ENCODE assay signal across 24 mouse cellular contexts in genomic region chr3:130685014-130685366, GRCm38 (mm10). TPM values are rescaled to one million over a fixed set of nuclear protein-coding genes. Genes with fewer than 3 reads are reported as not detected.
DNase-seq lines count a peak whose midpoint lies in the region; ATAC-seq and TF ChIP-seq lines count a peak whose summit lies in the region.
"Had no signal": no experiment of that assay in that cellular context is flagged by ENCODE, and none has a peak within 500 bp of the region (broad histone marks: within the 10 kb centered on the region; RNA-seq: fewer than 3 reads in every experiment).

No protein-coding gene starts in this region.

- no peaks in the 10 kb centered on the region for H3K27me3 ChIP-seq in liver, adult 2 months (ENCODE audit: control insufficient read depth, insufficient read depth, low read length)
- H3K27me3 ChIP-seq in liver, embryonic 11.5 days (replicated peaks; ENCODE audit: control insufficient read depth, insufficient read depth, low read length) = no peaks in the 10 kb centered on the region
- H3K27me3 ChIP-seq in lung, embryonic 15.5 days = no peaks in the 10 kb centered on the region
- no peaks in the 10 kb centered on the region for H3K27me3 ChIP-seq in Patski
- H3K27me3 ChIP-seq: embryonic facial prominence, embryonic 13.5 days; forebrain, embryonic 12.5 days; forebrain, embryonic 15.5 days; hindbrain, embryonic 12.5 days; hindbrain, embryonic 15.5 days had no signal

- no peak for ATAC-seq in liver, embryonic 11.5 days (replicated peaks; ENCODE audit: low FRiP score)
- peak; percentile 34; the same call in 1 of the 2 replicates for ATAC-seq in lung, embryonic 15.5 days (ENCODE audit: borderline replicate concordance, extremely low read depth, low FRiP score, low TSS enrichment)
- peak; percentile 83 for ATAC-seq in Patski
- ATAC-seq: CD4-positive, CD25-positive, alpha-beta regulatory T cell, adult 4 months; forebrain, embryonic 15.5 days had no signal

- no peaks in the 10 kb centered on the region for H3K79me2 ChIP-seq in liver, adult 2 months (ENCODE audit: control insufficient read depth, insufficient read depth, low read length)

- CTCF ChIA-PET in Patski (lab: Charles Lee) = no interaction called here

- H3K4me1 ChIP-seq in liver, adult 2 months (ENCODE audit: control insufficient read depth, insufficient read depth, low read length) = peaks cover 42% of the 10 kb centered on the region
- no peaks in the 10 kb centered on the region for H3K4me1 ChIP-seq in liver, embryonic 11.5 days (replicated peaks; ENCODE audit: control insufficient read depth, insufficient read depth, low read length)
- H3K4me1 ChIP-seq in lung, embryonic 15.5 days = no peaks in the 10 kb centered on the region
- H3K4me1 ChIP-seq: forebrain, embryonic 12.5 days; forebrain, embryonic 15.5 days; heart, embryonic 10.5 days; heart, embryonic 13.5 days; hindbrain, embryonic 12.5 days; hindbrain, embryonic 15.5 days had no signal

- DNase-seq in liver, adult 2 months (ENCODE audit: extremely low read depth, low read depth, low spot score) = no peak
- no peak for DNase-seq in liver, embryonic 11.5 days (ENCODE audit: low spot score)
- no peak for DNase-seq in lung, postnatal 36 days
- DNase-seq in Muller cell, postnatal 12 days (ENCODE audit: inconsistent ontology term) = peak; percentile 81
- DNase-seq in Patski (ENCODE audit: low read depth, low spot score) = no peak
- DNase-seq: adrenal gland, postnatal 10 days; adrenal gland, postnatal 36 days; cerebellum, adult 2 months; cerebellum, adult 9-11 months; cerebellum, postnatal 25 days; embryo, embryonic 11 days; gastrocnemius, postnatal 25 days; heart, adult 2 months had no signal

- H3K9ac ChIP-seq in liver, adult 2 months (ENCODE audit: low read depth, low read length) = no peak overlapping the region
- no peak overlapping the region for H3K9ac ChIP-seq in liver, embryonic 11.5 days (ENCODE audit: low read depth, low read length)
- no peak overlapping the region for H3K9ac ChIP-seq in lung, embryonic 15.5 days
- H3K9ac ChIP-seq: embryonic facial prominence, embryonic 13.5 days; forebrain, embryonic 12.5 days; forebrain, embryonic 15.5 days; heart, embryonic 13.5 days; hindbrain, embryonic 12.5 days; hindbrain, embryonic 15.5 days had no signal

- no peak overlapping the region for H3K4me2 ChIP-seq in liver, embryonic 11.5 days
- no peak overlapping the region for H3K4me2 ChIP-seq in lung, embryonic 15.5 days
- H3K4me2 ChIP-seq: embryonic facial prominence, embryonic 13.5 days; forebrain, embryonic 12.5 days; forebrain, embryonic 15.5 days; heart, embryonic 13.5 days; hindbrain, embryonic 12.5 days; hindbrain, embryonic 15.5 days had no signal

- H3K36me3 ChIP-seq in liver, adult 2 months (ENCODE audit: control insufficient read depth, insufficient read depth, low read length) = no peaks in the 10 kb centered on the region
- H3K36me3 ChIP-seq in liver, embryonic 11.5 days (ENCODE audit: control insufficient read depth, insufficient read depth, low read length) = no peaks in the 10 kb centered on the region
- no peaks in the 10 kb centered on the region for H3K36me3 ChIP-seq in lung, embryonic 15.5 days
- H3K36me3 ChIP-seq: embryonic facial prominence, embryonic 10.5 days; embryonic facial prominence, embryonic 13.5 days; forebrain, embryonic 12.5 days; forebrain, embryonic 15.5 days; heart, embryonic 10.5 days; heart, embryonic 13.5 days; hindbrain, embryonic 12.5 days; hindbrain, embryonic 15.5 days had no signal

- in situ Hi-C loops in Patski (cut with MboI; ENCODE audit: low pct_unique_long_range_greater_than_20kb) = no loop called here

- H3K27ac ChIP-seq in liver, adult 2 months (replicated peaks; ENCODE audit: insufficient read depth, low read depth, low read length) = peak overlapping the region; percentile 92
- H3K27ac ChIP-seq in liver, embryonic 11.5 days (ENCODE audit: low read depth, low read length) = no peak overlapping the region
- no peak overlapping the region for H3K27ac ChIP-seq in lung, embryonic 15.5 days
- H3K27ac ChIP-seq: embryonic facial prominence, embryonic 10.5 days; embryonic facial prominence, embryonic 13.5 days; forebrain, embryonic 12.5 days; forebrain, embryonic 15.5 days; heart, adult 2 months; heart, embryonic 10.5 days; heart, embryonic 13.5 days; hindbrain, embryonic 12.5 days; hindbrain, embryonic 15.5 days had no signal

- no peak for TF ChIP-seq POLR2A in liver, adult 2 months (IDR thresholded peaks at IDR 0.05; ENCODE audit: extremely low read depth, insufficient read depth, low read length)

- 30% methylated on average over 8 of the region's 8 CpGs for WGBS in liver, adult 2 months
- WGBS in liver, embryonic 11.5 days = 86% methylated on average over 8 of the region's 8 CpGs
- WGBS in lung, embryonic 15.5 days = 69% methylated on average over 8 of the region's 8 CpGs

- TF ChIP-seq CTCF in liver, adult 2 months (IDR thresholded peaks at IDR 0.05; ENCODE audit: low read depth, low read length) = no peak
- TF ChIP-seq CTCF in Patski (IDR thresholded peaks at IDR 0.05) = no peak

- POLR2A ChIA-PET in Patski (lab: Charles Lee) = no interaction called here

- H3K9me3 ChIP-seq in liver, embryonic 11.5 days (ENCODE audit: control insufficient read depth, low read length) = no peaks in the 10 kb centered on the region
- H3K9me3 ChIP-seq in lung, embryonic 15.5 days = no peaks in the 10 kb centered on the region
- H3K9me3 ChIP-seq: embryonic facial prominence, embryonic 10.5 days; embryonic facial prominence, embryonic 13.5 days; forebrain, embryonic 12.5 days; forebrain, embryonic 15.5 days; heart, embryonic 10.5 days; heart, embryonic 13.5 days; hindbrain, embryonic 12.5 days; hindbrain, embryonic 15.5 days had no signal

- no peak overlapping the region for H3K4me3 ChIP-seq in liver, adult 2 months (ENCODE audit: insufficient read depth, low read depth, low read length)
- H3K4me3 ChIP-seq in liver, embryonic 11.5 days (ENCODE audit: low read depth, low read length) = no peak overlapping the region
- no peak overlapping the region for H3K4me3 ChIP-seq in lung, embryonic 15.5 days
- H3K4me3 ChIP-seq: embryonic facial prominence, embryonic 10.5 days; embryonic facial prominence, embryonic 13.5 days; erythroblast, embryonic 14.5 days; forebrain, embryonic 12.5 days; forebrain, embryonic 15.5 days; heart, adult 2 months; heart, embryonic 10.5 days; heart, embryonic 13.5 days; hindbrain, embryonic 12.5 days; hindbrain, embryonic 15.5 days had no signal

RNA-seq across cellular contexts. Expression of gene Ostc, which starts 24.3 kb away (rescaled TPM):
- 130 and 135 TPM in 2 replicates for total RNA-seq in liver, adult 2 months (2014; rRNA removed)
- 42.9 and 49.5 TPM in 2 replicates for polyA plus RNA-seq in liver, adult 2 months (2012; rRNA removed)
- polyA plus RNA-seq in liver, embryonic 11.5 days (2014; fragmentation: Nextera tagmentation; extraction: Ambion mirVana) = 314 and 321 TPM in 2 replicates
- polyA plus RNA-seq in lung, embryonic 15.5 days (2015; fragmentation: Nextera tagmentation; extraction: Ambion mirVana) = 393 and 404 TPM in 2 replicates
- 244 TPM for polyA plus RNA-seq in Patski (2021)

RNA-seq across cellular contexts. Expression of gene Rpl34, which starts 45.2 kb away (rescaled TPM):
- total RNA-seq in liver, adult 2 months (2014; rRNA removed) = 688 and 745 TPM in 2 replicates
- 420 and 499 TPM in 2 replicates for polyA plus RNA-seq in liver, adult 2 months (2012; rRNA removed)
- polyA plus RNA-seq in liver, embryonic 11.5 days (2014; fragmentation: Nextera tagmentation; extraction: Ambion mirVana) = 1,055 and 1,138 TPM in 2 replicates
- 833 and 930 TPM in 2 replicates for polyA plus RNA-seq in lung, embryonic 15.5 days (2015; fragmentation: Nextera tagmentation; extraction: Ambion mirVana)
- 621 TPM for polyA plus RNA-seq in Patski (2021)
